Mouse (Mus musculus): ENCODE results near the gene Fam204a. TPM values are rescaled to one million over a fixed set of nuclear protein-coding genes. Genes with fewer than 3 reads are reported as not detected.

Gene Fam204a
- polyA plus RNA-seq, 1 experiment from 2014 or later: 48.8 TPM

Other genes with a start within 250 kb of the Fam204a start
- not detected in 2 replicates for gene Prlhr, start 241.6 kb upstream of the Fam204a start, polyA plus RNA-seq (2015; fragmentation: Nextera tagmentation; extraction: Ambion mirVana)

All from lung, embryonic 16.5 days (tissue).